12 mouse cellular contexts compared by ENCODE assay signal in the genomic region with DNA sequence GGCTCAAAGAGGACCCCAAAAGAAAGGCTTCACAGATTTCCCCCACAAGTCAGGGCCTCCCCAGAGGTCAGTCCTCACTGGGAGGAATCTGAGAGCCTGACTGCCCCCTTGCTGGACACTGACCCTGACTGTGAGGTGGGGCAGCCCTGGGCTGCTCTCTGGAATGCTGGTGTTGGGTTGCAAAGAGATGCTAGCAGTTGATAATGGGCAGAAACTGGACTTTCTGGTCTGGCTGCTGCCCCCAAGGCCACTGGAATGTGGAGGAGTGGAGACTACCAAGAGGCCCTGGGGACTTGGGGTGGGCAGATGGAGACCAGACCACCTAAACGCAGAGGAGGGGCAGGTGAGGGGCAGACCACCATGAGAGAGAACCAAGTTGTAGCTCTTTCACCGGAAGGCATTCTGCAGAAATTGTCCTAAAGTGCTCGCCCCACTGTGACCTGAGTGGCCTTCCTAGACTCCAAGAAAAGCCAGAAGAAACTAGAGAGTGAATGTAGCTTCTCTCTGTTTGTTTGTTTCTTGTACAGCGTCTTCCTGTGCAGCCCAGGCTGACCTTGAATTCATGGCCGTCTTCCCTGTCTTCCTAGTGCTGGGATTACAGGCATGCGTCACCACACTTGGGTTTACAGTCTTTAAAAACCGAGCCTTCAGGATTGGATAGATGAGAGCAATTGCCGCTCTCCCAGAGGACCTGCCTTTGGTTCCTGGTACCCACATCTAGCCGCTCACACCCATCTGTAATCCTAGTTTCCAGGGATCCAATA. TPM values are rescaled to one million over a fixed set of nuclear protein-coding genes. Genes with fewer than 3 reads are reported as not detected.
DNase-seq lines count a peak whose midpoint lies in the region; ATAC-seq and TF ChIP-seq lines count a peak whose summit lies in the region.
"Had no signal": no experiment of that assay in that cellular context is flagged by ENCODE, and none has a peak within 500 bp of the region (broad histone marks: within the 10 kb centered on the region; RNA-seq: fewer than 3 reads in every experiment).

No protein-coding gene starts in this region.

- no peak overlapping the region for H3K4me3 ChIP-seq in heart, embryonic 10.5 days
- no peak overlapping the region for H3K4me3 ChIP-seq in ES-Bruce4 (ENCODE audit: low read depth, low read length)
- H3K4me3 ChIP-seq in hindbrain, embryonic 13.5 days: no peak overlapping the region
- H3K4me3 ChIP-seq in limb, embryonic 11.5 days (ENCODE audit: low read depth, low read length): no peak overlapping the region
- H3K4me3 ChIP-seq: embryonic facial prominence, embryonic 15.5 days; limb, embryonic 12.5 days had no signal

- no peak for TF ChIP-seq POLR2A in ES-Bruce4 (IDR thresholded peaks at IDR 0.05; ENCODE audit: insufficient read depth, low read length)

- peak overlapping the region; percentile 76 for H3K27ac ChIP-seq in heart, embryonic 10.5 days
- H3K27ac ChIP-seq in ES-Bruce4 (ENCODE audit: insufficient read depth, low read length): no peak overlapping the region
- peak overlapping the region; percentile 85 for H3K27ac ChIP-seq in hindbrain, embryonic 13.5 days
- H3K27ac ChIP-seq in limb, embryonic 11.5 days (replicated peaks; ENCODE audit: low read depth, low read length): peak overlapping the region; percentile 24; the same call in 1 of the 2 replicates
- H3K27ac ChIP-seq: embryonic facial prominence, embryonic 15.5 days had no signal

- no peak for DNase-seq in heart, embryonic 10.5 days (ENCODE audit: low spot score)
- no peak for DNase-seq in heart, postnatal 10 days
- no peak for DNase-seq in limb, embryonic 11.5 days (ENCODE audit: low spot score)
- DNase-seq in spleen, postnatal 4 days (ENCODE audit: low spot score in 2 of 2): no peak
- no peak for DNase-seq in frontal cortex, postnatal 14 days (ENCODE audit: low spot score in 2 of 2)
- DNase-seq in gastrocnemius, postnatal 10 days: no peak
- DNase-seq: heart, adult 11 months had no signal

- no peak for TF ChIP-seq CTCF in ES-Bruce4 (IDR thresholded peaks at IDR 0.05; ENCODE audit: low read depth, low read length)

- H3K4me2 ChIP-seq in hindbrain, embryonic 13.5 days: no peak overlapping the region
- H3K4me2 ChIP-seq in limb, embryonic 11.5 days (ENCODE audit: low read depth, severe bottlenecking): no peak overlapping the region
- H3K4me2 ChIP-seq: embryonic facial prominence, embryonic 15.5 days; limb, embryonic 12.5 days had no signal

- TF ChIP-seq EP300 in ES-Bruce4 (IDR thresholded peaks at IDR 0.05; ENCODE audit: insufficient read depth, low read depth, low read length): peak; percentile 61; the same call in 1 of the 2 replicates

- peaks cover 11% of the 10 kb centered on the region for H3K36me3 ChIP-seq in heart, embryonic 10.5 days
- no peaks in the 10 kb centered on the region for H3K36me3 ChIP-seq in ES-Bruce4 (ENCODE audit: control insufficient read depth, insufficient read depth, low read length, poor library complexity, severe bottlenecking)
- H3K36me3 ChIP-seq in hindbrain, embryonic 13.5 days: peaks cover 21% of the 10 kb centered on the region
- H3K36me3 ChIP-seq in limb, embryonic 11.5 days (ENCODE audit: control insufficient read depth, insufficient read depth, low read length): no peaks in the 10 kb centered on the region
- H3K36me3 ChIP-seq: embryonic facial prominence, embryonic 15.5 days had no signal

- peaks cover 67% of the 10 kb centered on the region for H3K4me1 ChIP-seq in heart, embryonic 10.5 days
- peaks cover 3% of the 10 kb centered on the region for H3K4me1 ChIP-seq in ES-Bruce4 (ENCODE audit: control insufficient read depth, insufficient read depth, low read length)
- H3K4me1 ChIP-seq in hindbrain, embryonic 13.5 days (replicated peaks): peaks cover 73% of the 10 kb centered on the region
- H3K4me1 ChIP-seq in limb, embryonic 11.5 days (ENCODE audit: control insufficient read depth, insufficient read depth, low read length): peaks cover 48% of the 10 kb centered on the region

- H3K27me3 ChIP-seq in heart, embryonic 10.5 days (ENCODE audit: insufficient read depth, poor library complexity, severe bottlenecking): no peaks in the 10 kb centered on the region
- no peaks in the 10 kb centered on the region for H3K27me3 ChIP-seq in ES-Bruce4 (ENCODE audit: control insufficient read depth, insufficient read depth, low read length, poor library complexity, severe bottlenecking)
- H3K27me3 ChIP-seq in hindbrain, embryonic 13.5 days: no peaks in the 10 kb centered on the region
- H3K27me3 ChIP-seq in limb, embryonic 11.5 days (ENCODE audit: control insufficient read depth, insufficient read depth, low read length): no peaks in the 10 kb centered on the region

- no peaks in the 10 kb centered on the region for H3K9me3 ChIP-seq in heart, embryonic 10.5 days
- no peaks in the 10 kb centered on the region for H3K9me3 ChIP-seq in ES-Bruce4 (replicated peaks; ENCODE audit: control insufficient read depth, insufficient read depth, low read length, poor library complexity, severe bottlenecking)
- H3K9me3 ChIP-seq in hindbrain, embryonic 13.5 days: no peaks in the 10 kb centered on the region
- H3K9me3 ChIP-seq in limb, embryonic 11.5 days (ENCODE audit: control insufficient read depth, low read length): no peaks in the 10 kb centered on the region
- H3K9me3 ChIP-seq: embryonic facial prominence, embryonic 15.5 days; limb, embryonic 12.5 days had no signal

- no peak overlapping the region for H3K9ac ChIP-seq in ES-Bruce4 (ENCODE audit: low read depth, poor library complexity, severe bottlenecking)
- no peak overlapping the region for H3K9ac ChIP-seq in hindbrain, embryonic 13.5 days
- H3K9ac ChIP-seq in limb, embryonic 11.5 days (ENCODE audit: low read length): no peak overlapping the region
- H3K9ac ChIP-seq: embryonic facial prominence, embryonic 15.5 days; limb, embryonic 12.5 days had no signal

- WGBS in heart, embryonic 10.5 days: 56% methylated on average over 9 of the region's 9 CpGs
- 65% methylated on average over 9 of the region's 9 CpGs for WGBS in hindbrain, embryonic 13.5 days
- WGBS in limb, embryonic 11.5 days: 41% methylated on average over 9 of the region's 9 CpGs

- intact Hi-C loops in heart, postnatal 10 days (cut with DNase I): no loop called here

- no peak for ATAC-seq in hindbrain, embryonic 13.5 days (ENCODE audit: low FRiP score)
- no peak for ATAC-seq in limb, embryonic 11.5 days (ENCODE audit: insufficient number of reproducible peaks, low FRiP score, low TSS enrichment, low read depth)
- ATAC-seq: CD4-positive, CD25-positive, alpha-beta regulatory T cell, adult 4 months had no signal

RNA-seq across cellular contexts. Expression of gene Igdcc3, which starts 13.9 kb away (rescaled TPM):
- polyA plus RNA-seq in heart, embryonic 10.5 days (2016; fragmentation: Nextera tagmentation; extraction: Ambion mirVana): 26.8 and 65.0 TPM in 2 replicates
- under 1 TPM; 0.22 to 0.40 TPM for total RNA-seq in heart, postnatal 10 days (2021)
- 8.6 and 8.9 TPM in 2 replicates for polyA plus RNA-seq in ES-Bruce4 (2011; ENCODE audit: insufficient read depth, insufficient read length, low read depth, missing spikeins)
- polyA plus RNA-seq in hindbrain, embryonic 13.5 days (2015; fragmentation: Nextera tagmentation; extraction: Ambion mirVana): 13.8 and 15.5 TPM in 2 replicates
- 44.5 and 46.2 TPM in 2 replicates for polyA plus RNA-seq in limb, embryonic 11.5 days (2014; fragmentation: Nextera tagmentation; extraction: Ambion mirVana)
- under 1 TPM; 0.59 to 0.65 TPM for total RNA-seq in gastrocnemius, postnatal 10 days (2021)
- polyA plus RNA-seq: CD4-positive, CD25-positive, alpha-beta regulatory T cell, adult 4 months had no signal

RNA-seq across cellular contexts. Expression of gene Parp16, which starts 40.3 kb away (rescaled TPM):
- 4.8 and 5.8 TPM in 2 replicates for polyA plus RNA-seq in heart, embryonic 10.5 days (2016; fragmentation: Nextera tagmentation; extraction: Ambion mirVana)
- total RNA-seq in heart, postnatal 10 days (2021): 1 to 10 TPM; 5.1 to 5.9 TPM
- polyA plus RNA-seq in ES-Bruce4 (2011; ENCODE audit: insufficient read depth, insufficient read length, low read depth, missing spikeins): 5.7 and 7.1 TPM in 2 replicates
- polyA plus RNA-seq in hindbrain, embryonic 13.5 days (2015; fragmentation: Nextera tagmentation; extraction: Ambion mirVana): 5.9 and 6.1 TPM in 2 replicates
- polyA plus RNA-seq in limb, embryonic 11.5 days (2014; fragmentation: Nextera tagmentation; extraction: Ambion mirVana): 7.2 and 8.2 TPM in 2 replicates
- 1 to 10 TPM; 6.6 to 8.1 TPM for total RNA-seq in gastrocnemius, postnatal 10 days (2021)

RNA-seq across cellular contexts. Expression of gene Igdcc4, which starts 53.6 kb away (rescaled TPM):
- polyA plus RNA-seq in heart, embryonic 10.5 days (2016; fragmentation: Nextera tagmentation; extraction: Ambion mirVana): 7.5 and 10.8 TPM in 2 replicates
- 10 to 100 TPM; 14.4 to 15.6 TPM for total RNA-seq in heart, postnatal 10 days (2021)
- 15.5 and 17.5 TPM in 2 replicates for polyA plus RNA-seq in ES-Bruce4 (2011; ENCODE audit: insufficient read depth, insufficient read length, low read depth, missing spikeins)
- polyA plus RNA-seq in hindbrain, embryonic 13.5 days (2015; fragmentation: Nextera tagmentation; extraction: Ambion mirVana): 9.7 TPM in 2 replicates
- polyA plus RNA-seq in limb, embryonic 11.5 days (2014; fragmentation: Nextera tagmentation; extraction: Ambion mirVana): 13.5 and 15.0 TPM in 2 replicates
- 10 to 100 TPM; 60.4 to 79.2 TPM for total RNA-seq in gastrocnemius, postnatal 10 days (2021)
